Mouse (Mus musculus) MEL (cell line): Measurements from ENCODE around the gene Lrig2. TPM values are rescaled to one million over a fixed set of nuclear protein-coding genes. Genes with fewer than 3 reads are reported as not detected.

ENCODE experiments used
- DNase-seq: peaks from one replicate; pipeline ENCODE4 v3.0.0; 2011; ENCODE audit warnings: low read depth, low spot score
- H3K27ac ChIP-seq: 2 replicates; pipeline ENCODE4 v1.5.1; 2012; ENCODE audit warnings: low read depth, mild to moderate bottlenecking, control low read depth, low read length, moderate library complexity; ENCODE audit not compliant: control insufficient read depth
- H3K27me3 ChIP-seq, 2 experiments: fragments of 150-350 bp in 1 of 2; sonication (generic) in 1 of 2; 2 replicates each; pipeline ENCODE4 v1.6.1; 2012; ENCODE audit warnings: low read length in 2 of 2, mild to moderate bottlenecking in 2 of 2, improper control_type of control experiment in 1 of 2, moderate library complexity in 1 of 2; ENCODE audit not compliant: insufficient read depth in 2 of 2, control insufficient read depth in 1 of 2
- H3K36me3 ChIP-seq, 2 experiments: 2 replicates each; pipeline ENCODE4 v1.6.1; 2012 to 2014; ENCODE audit warnings: low read length in 2 of 2, improper control_type of control experiment in 1 of 2, inconsistent platforms in 1 of 2, mild to moderate bottlenecking in 1 of 2; ENCODE audit not compliant: insufficient read depth in 2 of 2, control insufficient read depth in 1 of 2
- H3K4me1 ChIP-seq, 2 experiments: fragments of 150-350 bp in 1 of 2; sonication (generic) in 1 of 2; 2 replicates each; pipeline ENCODE4 v1.6.1; 2012; ENCODE audit warnings: low read length in 2 of 2, improper control_type of control experiment in 1 of 2, mild to moderate bottlenecking in 1 of 2; ENCODE audit not compliant: insufficient read depth in 2 of 2, control insufficient read depth in 1 of 2
- H3K4me3 ChIP-seq, 2 experiments: fragments of 150-350 bp in 1 of 2; sonication (generic) in 1 of 2; 2 replicates each; pipeline ENCODE4 v1.5.1; 2012; ENCODE audit warnings: low read depth in 2 of 2, low read length in 2 of 2, mild to moderate bottlenecking in 2 of 2, moderate library complexity in 2 of 2, control low read depth in 1 of 2, improper control_type of control experiment in 1 of 2; ENCODE audit not compliant: control insufficient read depth in 1 of 2, insufficient read depth in 1 of 2
- H3K79me2 ChIP-seq: 2 replicates; pipeline ENCODE4 v1.6.1; 2012; ENCODE audit warnings: mild to moderate bottlenecking, low read length, moderate library complexity; ENCODE audit not compliant: control insufficient read depth, poor library complexity, insufficient read depth
- H3K9ac ChIP-seq: 2 replicates; pipeline ENCODE4 v1.6.1; 2012; ENCODE audit warnings: low read depth, mild to moderate bottlenecking, control low read depth, low read length, moderate library complexity; ENCODE audit not compliant: control insufficient read depth, poor library complexity, severe bottlenecking
- H3K9me3 ChIP-seq: fragments of 150-350 bp; sonication (generic); replicated peaks from 2 replicates; pipeline ENCODE4 v1.6.1; 2012; ENCODE audit warnings: mild to moderate bottlenecking, low read length, improper control_type of control experiment, moderate library complexity; ENCODE audit not compliant: insufficient read depth
- BHLHE40 ChIP-seq: IDR thresholded peaks from 2 replicates; pipeline ENCODE4 v1.6.1; 2012; ENCODE audit warnings: low read depth, mild to moderate bottlenecking, inconsistent platforms, low read length, improper control_type of control experiment, borderline replicate concordance
- CHD1 ChIP-seq: IDR thresholded peaks from 2 replicates; pipeline ENCODE4 v1.6.1; 2012; ENCODE audit warnings: low read depth, mild to moderate bottlenecking, inconsistent platforms, low read length, improper control_type of control experiment
- CHD2 ChIP-seq: IDR thresholded peaks from 2 replicates; pipeline ENCODE4 v1.6.1; 2011; ENCODE audit warnings: low read length, improper control_type of control experiment
- CTCF ChIP-seq, 3 experiments: IDR thresholded peaks in 2 of 3; conservative IDR thresholded peaks in 1 of 3; 2 replicates each; pipeline ENCODE4 v1.5.1; 2011 to 2012; ENCODE audit warnings: low read length in 3 of 3, low read depth in 2 of 3, mild to moderate bottlenecking in 2 of 3, improper control_type of control experiment in 1 of 3, inconsistent platforms in 1 of 3, mixed read lengths in 1 of 3, moderate library complexity in 1 of 3; ENCODE audit not compliant: control insufficient read depth in 1 of 3, insufficient read depth in 1 of 3, poor library complexity in 1 of 3, severe bottlenecking in 1 of 3
- E2F4 ChIP-seq: IDR thresholded peaks from 2 replicates; pipeline ENCODE4 v1.6.1; 2011; ENCODE audit warnings: low read depth, low read length, improper control_type of control experiment, borderline replicate concordance
- ELF1 ChIP-seq: IDR thresholded peaks from 2 replicates; pipeline ENCODE4 v1.6.1; 2014; ENCODE audit warnings: low read depth, mild to moderate bottlenecking, inconsistent platforms, low read length, improper control_type of control experiment, moderate library complexity
- EP300 ChIP-seq, 2 experiments: IDR thresholded peaks; 2 replicates each; pipeline ENCODE4 v1.6.1; 2011; ENCODE audit warnings: improper control_type of control experiment in 2 of 2, low read length in 2 of 2, low read depth in 1 of 2, mild to moderate bottlenecking in 1 of 2
- ETS1 ChIP-seq: IDR thresholded peaks from 2 replicates; pipeline ENCODE4 v1.6.1; 2012; ENCODE audit warnings: low read depth, mild to moderate bottlenecking, inconsistent platforms, low read length, improper control_type of control experiment, moderate library complexity
- GATA1 ChIP-seq: IDR thresholded peaks from 2 replicates; pipeline ENCODE4 v1.6.1; 2011; ENCODE audit warnings: low read depth, low read length, improper control_type of control experiment
- HCFC1 ChIP-seq: IDR thresholded peaks from 2 replicates; pipeline ENCODE4 v1.6.1; 2012; ENCODE audit warnings: low read depth, mild to moderate bottlenecking, inconsistent platforms, low read length, improper control_type of control experiment, moderate library complexity
- KAT2A ChIP-seq: conservative IDR thresholded peaks from 2 replicates; pipeline ENCODE4 v1.6.1; 2012; ENCODE audit warnings: low read depth, low read length, improper control_type of control experiment, inconsistent platforms
- MXI1 ChIP-seq: IDR thresholded peaks from 2 replicates; pipeline ENCODE4 v1.6.1; 2011; ENCODE audit warnings: mild to moderate bottlenecking, low read depth, low read length, improper control_type of control experiment
- MYC ChIP-seq: IDR thresholded peaks from 2 replicates; pipeline ENCODE4 v1.6.1; 2011; ENCODE audit warnings: low read depth, mild to moderate bottlenecking, low read length, improper control_type of control experiment, moderate library complexity
- NELFE ChIP-seq: IDR thresholded peaks from 2 replicates; pipeline ENCODE4 v1.6.1; 2011; ENCODE audit warnings: low read depth, low read length, improper control_type of control experiment
- NRF1 ChIP-seq: IDR thresholded peaks from 2 replicates; pipeline ENCODE4 v1.6.1; 2014; ENCODE audit warnings: low read depth, mild to moderate bottlenecking, inconsistent platforms, low read length, improper control_type of control experiment, moderate library complexity; ENCODE audit not compliant: poor library complexity, insufficient read depth, severe bottlenecking
- POLR2AphosphoS2 ChIP-seq: IDR thresholded peaks from 2 replicates; pipeline ENCODE4 v1.6.1; 2011; ENCODE audit warnings: low read length, improper control_type of control experiment
- SIN3A ChIP-seq: IDR thresholded peaks from 2 replicates; pipeline ENCODE4 v1.6.1; 2012; ENCODE audit warnings: low read length, improper control_type of control experiment, inconsistent platforms
- SMC3 ChIP-seq: IDR thresholded peaks from 2 replicates; pipeline ENCODE4 v1.6.1; 2011; ENCODE audit warnings: low read depth, low read length, improper control_type of control experiment
- TBP ChIP-seq: IDR thresholded peaks from 2 replicates; pipeline ENCODE4 v1.8.0; 2011; ENCODE audit warnings: low read depth, low read length, improper control_type of control experiment
- TCF12 ChIP-seq: IDR thresholded peaks from 2 replicates; pipeline ENCODE4 v1.6.1; 2014; ENCODE audit warnings: low read depth, mild to moderate bottlenecking, inconsistent platforms, low read length, improper control_type of control experiment, moderate library complexity
- UBTF ChIP-seq: IDR thresholded peaks from 2 replicates; pipeline ENCODE4 v1.6.1; 2012; ENCODE audit warnings: low read depth, mild to moderate bottlenecking, inconsistent platforms, low read length, improper control_type of control experiment, moderate library complexity, borderline replicate concordance; ENCODE audit not compliant: insufficient read depth
- USF1 ChIP-seq: IDR thresholded peaks from 2 replicates; pipeline ENCODE4 v1.6.1; 2014; ENCODE audit warnings: low read depth, mild to moderate bottlenecking, inconsistent platforms, low read length, improper control_type of control experiment, moderate library complexity
- ZKSCAN1 ChIP-seq: IDR thresholded peaks from 2 replicates; pipeline ENCODE4 v1.6.1; 2012; ENCODE audit warnings: low read depth, mild to moderate bottlenecking, inconsistent platforms, low read length, improper control_type of control experiment, moderate library complexity
- ZMIZ1 ChIP-seq: IDR thresholded peaks from 2 replicates; pipeline ENCODE4 v1.6.1; 2012; ENCODE audit warnings: low read depth, mild to moderate bottlenecking, inconsistent platforms, low read length, improper control_type of control experiment, moderate library complexity
- ZNF384 ChIP-seq: IDR thresholded peaks from 2 replicates; pipeline ENCODE4 v1.6.1; 2012; ENCODE audit warnings: low read depth, mild to moderate bottlenecking, inconsistent platforms, low read length, improper control_type of control experiment
- polyA plus RNA-seq, 2 experiments: library from polyadenylated mRNA; stranded (reverse) in 1 of 2; unstranded in 1 of 2; fragments of >175 nt in 1 of 2; fragments of >200 nt in 1 of 2; gene quantifications; 2 replicates each; pipeline versions ENCODE4 v1.2.1 to v1.2.4; 2012; ENCODE audit warnings: low replicate concordance in 2 of 2, low read depth in 1 of 2; ENCODE audit not compliant: insufficient read length in 2 of 2, insufficient read depth in 1 of 2, missing spikeins in 1 of 2
- total RNA-seq: library from RNA; depleted of rRNA; stranded (reverse); fragments of 300-350 nt; gene quantifications from 2 replicates; pipeline ENCODE4 v1.2.3, GENCODE M21; 2012

Lrig2 gene
- total and polyA plus RNA-seq, 3 experiments, result 4.2 to 4.3 TPM; not detected in 1

DNA sequence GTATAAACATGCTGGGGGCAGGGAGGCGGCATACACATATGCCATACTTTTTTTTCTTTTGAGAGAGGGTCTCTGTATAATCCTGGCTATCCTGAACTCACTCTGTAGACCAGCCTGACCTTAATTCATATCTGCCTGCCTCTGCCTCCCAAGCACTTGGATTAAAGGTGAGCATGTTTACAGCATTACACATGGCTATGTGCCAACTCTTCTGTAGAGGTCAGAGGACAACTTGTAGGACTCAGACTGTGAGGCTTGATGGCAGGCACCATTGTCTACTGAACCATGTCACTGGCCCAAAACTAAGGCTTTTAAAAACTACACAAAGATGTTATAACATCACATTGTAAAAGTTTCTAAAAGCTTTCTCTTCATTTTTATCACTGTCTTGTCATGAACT, 33.7 kb downstream of the Lrig2 start:
- Histone ChIP-seq H3K9me3 (no peaks in the 10 kb centered on the region), H3K4me1 (no peaks in the 10 kb centered on the region), H3K79me2 (no peaks in the 10 kb centered on the region), H3K9ac (no peak overlapping the region), H3K4me3 (no peak overlapping the region), H3K27ac (no peak overlapping the region), H3K36me3 (peaks cover 0 to 4% of the 10 kb centered on the region in 2 experiments; a peak in 2 of 4 replicates), H3K27me3 (no peaks in the 10 kb centered on the region)
- TF ChIP-seq E2F4 (no peak), USF1 (no peak), NRF1 (no peak), NELFE (no peak), ELF1 (no peak), SIN3A (no peak), POLR2AphosphoS2 (no peak), HCFC1 (no peak), TBP (no peak), BHLHE40 (no peak), KAT2A (no peak), CTCF (IDR thresholded peaks at IDR 0.05 in 2 of 3, conservative IDR thresholded peaks at IDR 0.05 in 1 of 3; ENCODE audit: control insufficient read depth in 1 of 3, insufficient read depth in 1 of 3, low read depth in 2 of 3, low read length in 3 of 3, poor library complexity in 1 of 3, severe bottlenecking in 1 of 3) (no peak), TCF12 (no peak)
- DNase-seq, result no peak

- Histone ChIP-seq H3K4me1 (no peaks in the 10 kb centered on the region), H3K4me3 (no peak overlapping the region), H3K27me3 (no peaks in the 10 kb centered on the region)
- TF ChIP-seq POLR2AphosphoS2 (no peak), MXI1 (no peak), TCF12 (no peak), GATA1 (no peak), ZKSCAN1 (no peak), NELFE (no peak), SMC3 (no peak), MYC (no peak), SIN3A (no peak), CHD2 (no peak), BHLHE40 (no peak), UBTF (no peak), CTCF (IDR thresholded peaks at IDR 0.05 in 2 of 3, conservative IDR thresholded peaks at IDR 0.05 in 1 of 3; ENCODE audit: control insufficient read depth in 1 of 3, insufficient read depth in 1 of 3, low read depth in 2 of 3, low read length in 3 of 3, poor library complexity in 1 of 3, severe bottlenecking in 1 of 3) (no peak), HCFC1 (no peak), EP300 (IDR thresholded peaks at IDR 0.05; ENCODE audit: low read depth in 1 of 2, low read length in 2 of 2) (no peak), ZMIZ1 (no peak), ETS1 (no peak), ZNF384 (no peak), KAT2A (no peak), CHD1 (no peak)
- TF ChIP-seq, all 39 proteins: peak for 0
- Histone ChIP-seq H3K36me3 (no peaks in the 10 kb centered on the region; a peak in 2 of 4 replicates), H3K27ac (no peak overlapping the region), H3K9ac (no peak overlapping the region), H3K79me2 (no peaks in the 10 kb centered on the region), H3K9me3 (no peaks in the 10 kb centered on the region)
- DNase-seq, result no peak
These were observed 42.3 kb downstream of the Lrig2 start for GRCm38 (mm10) chr3:104469421-104469820.
